Mouse (Mus musculus): ENCODE measurements at regions not wholly inside any gene's neighbourhood (a gene's known extent, or its start where the extent isn't known, plus 50 kb on each side); places are given as distances from the start of the nearest gene placed in this dataset.

DNA sequence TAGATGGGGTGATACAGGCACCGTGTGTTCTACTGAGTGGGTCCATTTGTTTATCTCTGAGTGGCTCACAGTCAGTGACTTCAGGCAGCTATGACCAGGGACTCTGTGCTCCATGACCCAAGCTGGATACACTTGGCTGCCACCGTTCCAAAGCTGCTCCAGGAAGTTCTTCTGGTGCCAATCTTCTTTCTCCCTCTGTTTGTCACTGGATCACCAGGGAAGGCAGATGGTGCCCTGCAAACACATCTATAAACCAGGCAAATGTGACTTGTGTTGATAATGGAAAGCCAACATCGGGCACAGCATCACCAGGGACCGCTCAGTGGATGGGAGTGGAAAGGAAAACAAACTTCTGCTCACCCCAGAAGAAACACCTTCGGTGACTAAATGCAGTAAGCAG lies 428.3 kb downstream of the Prss52 start:
- TF ChIP-seq EP300 (IDR thresholded peaks at IDR 0.05; ENCODE audit: low read depth): no peak
- TF ChIP-seq CTCF (IDR thresholded peaks at IDR 0.05; ENCODE audit: low read depth): no peak
